Mouse (Mus musculus): ENCODE results near the gene Hmcn1. TPM values are rescaled to one million over a fixed set of nuclear protein-coding genes. Genes with fewer than 3 reads are reported as not detected.

The Hmcn1 gene
- polyA plus RNA-seq, 1 experiment from 2014 or later = 0.28 TPM

GRCm38 (mm10) chr1:150893677-150894188 is 99.5 kb downstream of the Hmcn1 start:
- POLR2A ChIA-PET = no interaction called here
- no peak for ATAC-seq
- in situ Hi-C loops (cut with MboI; ENCODE audit: low pct_unique_long_range_greater_than_20kb) = no loop called here

GRCm38 (mm10) chr1:150890017-150890416 is 103.2 kb downstream of the Hmcn1 start:
- ATAC-seq (no peak), DNase-seq (ENCODE audit: low read depth, low spot score) (no peak)
- POLR2A ChIA-PET = no interaction called here
- in situ Hi-C loops (cut with MboI; ENCODE audit: low pct_unique_long_range_greater_than_20kb) = no loop called here
- H3K27me3 ChIP-seq = no peaks in the 10 kb centered on the region
- TF ChIP-seq CTCF (IDR thresholded peaks at IDR 0.05) = no peak
- CTCF ChIA-PET = no interaction called here

More at GRCm38 (mm10) chr1:150893677-150894188, 99.5 kb downstream of the Hmcn1 start:
- TF ChIP-seq CTCF (IDR thresholded peaks at IDR 0.05) = no peak
- no peaks in the 10 kb centered on the region for H3K27me3 ChIP-seq
- DNase-seq (ENCODE audit: low read depth, low spot score) = no peak
- CTCF ChIA-PET = no interaction called here

- POLR2A ChIA-PET = no interaction called here
- ATAC-seq (no peak), DNase-seq (ENCODE audit: low read depth, low spot score) (no peak)
- in situ Hi-C loops (cut with MboI; ENCODE audit: low pct_unique_long_range_greater_than_20kb) = no loop called here
- no peak for TF ChIP-seq CTCF (IDR thresholded peaks at IDR 0.05)
- H3K27me3 ChIP-seq = no peaks in the 10 kb centered on the region
- CTCF ChIA-PET = interaction anchor here (1.4 kb wide), 1 partner anchor 9 kb away, joined by 3 read pairs; no protein-coding TSS in a partner anchor
Observed at GRCm38 (mm10) chr1:150886267-150886666, 107.0 kb downstream of the Hmcn1 start.

- no peak for DNase-seq (ENCODE audit: low read depth, low spot score)
- in situ Hi-C loops (cut with MboI; ENCODE audit: low pct_unique_long_range_greater_than_20kb) = no loop called here
- no peaks in the 10 kb centered on the region for H3K27me3 ChIP-seq
- ChIA-PET POLR2A (no interaction called here), CTCF (no interaction called here)
- TF ChIP-seq CTCF (IDR thresholded peaks at IDR 0.05) = no peak
- no peak for ATAC-seq
Observed at GRCm38 (mm10) chr1:150878421-150878820, 114.8 kb downstream of the Hmcn1 start.

- in situ Hi-C loops (cut with MboI; ENCODE audit: low pct_unique_long_range_greater_than_20kb) = no loop called here
- no peak for ATAC-seq
- ChIA-PET CTCF (no interaction called here), POLR2A (no interaction called here)
- no peak for DNase-seq (ENCODE audit: low read depth, low spot score)
- TF ChIP-seq CTCF (IDR thresholded peaks at IDR 0.05) = no peak
- no peaks in the 10 kb centered on the region for H3K27me3 ChIP-seq
Observed at GRCm38 (mm10) chr1:150877920-150878319, 115.3 kb downstream of the Hmcn1 start.

- ChIA-PET CTCF (no interaction called here), POLR2A (no interaction called here)
- ATAC-seq (no peak), DNase-seq (ENCODE audit: low read depth, low spot score) (no peak)
- H3K27me3 ChIP-seq = no peaks in the 10 kb centered on the region
- in situ Hi-C loops (cut with MboI; ENCODE audit: low pct_unique_long_range_greater_than_20kb) = no loop called here
- TF ChIP-seq CTCF (IDR thresholded peaks at IDR 0.05) = no peak
Observed at GRCm38 (mm10) chr1:150874025-150874424, 119.2 kb downstream of the Hmcn1 start.

GRCm38 (mm10) chr1:150873231-150873630 is 120.0 kb downstream of the Hmcn1 start:
- in situ Hi-C loops (cut with MboI; ENCODE audit: low pct_unique_long_range_greater_than_20kb) = no loop called here
- ATAC-seq (no peak), DNase-seq (ENCODE audit: low read depth, low spot score) (no peak)
- H3K27me3 ChIP-seq = no peaks in the 10 kb centered on the region
- CTCF ChIA-PET = no interaction called here
- POLR2A ChIA-PET = no interaction called here
- no peak for TF ChIP-seq CTCF (IDR thresholded peaks at IDR 0.05)

GRCm38 (mm10) chr1:150872105-150872504 is 121.1 kb downstream of the Hmcn1 start:
- POLR2A ChIA-PET = no interaction called here
- no peak for ATAC-seq
- CTCF ChIA-PET = no interaction called here
- TF ChIP-seq CTCF (IDR thresholded peaks at IDR 0.05) = no peak
- no peak for DNase-seq (ENCODE audit: low read depth, low spot score)
- no peaks in the 10 kb centered on the region for H3K27me3 ChIP-seq
- in situ Hi-C loops (cut with MboI; ENCODE audit: low pct_unique_long_range_greater_than_20kb) = no loop called here

- H3K27me3 ChIP-seq = no peaks in the 10 kb centered on the region
- DNase-seq (ENCODE audit: low read depth, low spot score) = no peak
- CTCF ChIA-PET = no interaction called here
- TF ChIP-seq CTCF (IDR thresholded peaks at IDR 0.05) = no peak
- in situ Hi-C loops (cut with MboI; ENCODE audit: low pct_unique_long_range_greater_than_20kb) = no loop called here
- no peak for ATAC-seq
- POLR2A ChIA-PET = no interaction called here
Observed at GRCm38 (mm10) chr1:150869189-150869588, 124.0 kb downstream of the Hmcn1 start.

GRCm38 (mm10) chr1:150866615-150867014 is 126.6 kb downstream of the Hmcn1 start:
- H3K27me3 ChIP-seq = no peaks in the 10 kb centered on the region
- ATAC-seq (no peak), DNase-seq (ENCODE audit: low read depth, low spot score) (no peak)
- TF ChIP-seq CTCF (IDR thresholded peaks at IDR 0.05) = no peak
- in situ Hi-C loops (cut with MboI; ENCODE audit: low pct_unique_long_range_greater_than_20kb) = no loop called here
- CTCF ChIA-PET = no interaction called here
- POLR2A ChIA-PET = no interaction called here

- POLR2A ChIA-PET = interaction anchor here (0.7 kb wide), 1 partner anchor 80 kb away, joined by 3 read pairs; no protein-coding TSS in a partner anchor
- ATAC-seq = no peak
- TF ChIP-seq CTCF (IDR thresholded peaks at IDR 0.05) = no peak
- in situ Hi-C loops (cut with MboI; ENCODE audit: low pct_unique_long_range_greater_than_20kb) = no loop called here
- CTCF ChIA-PET = no interaction called here
- H3K27me3 ChIP-seq = no peaks in the 10 kb centered on the region
- DNase-seq (ENCODE audit: low read depth, low spot score) = no peak
Observed at GRCm38 (mm10) chr1:150857779-150858178, 135.5 kb downstream of the Hmcn1 start.

- in situ Hi-C loops (cut with MboI; ENCODE audit: low pct_unique_long_range_greater_than_20kb) = no loop called here
- H3K27me3 ChIP-seq = no peaks in the 10 kb centered on the region
- TF ChIP-seq CTCF (IDR thresholded peaks at IDR 0.05) = no peak
- ATAC-seq (no peak), DNase-seq (ENCODE audit: low read depth, low spot score) (no peak)
- ChIA-PET CTCF (interaction anchor here (0.9 kb wide), 1 partner anchor 28 kb away, joined by 3 read pairs; no protein-coding TSS in a partner anchor), POLR2A (no interaction called here)
Observed at GRCm38 (mm10) chr1:150833448-150833847, 159.8 kb downstream of the Hmcn1 start.

All from Patski (cell line).